Mouse (Mus musculus) testis, adult 2 months (tissue): Measurements from ENCODE around the gene Slc25a21.

Experiments used
- CTCF ChIP-seq: fragments of 200-500 bp; IDR thresholded peaks from 2 replicates; pipeline ENCODE4 v1.5.1; 2012; ENCODE audit warnings: low read depth, mild to moderate bottlenecking, inconsistent platforms, low read length, moderate library complexity; ENCODE audit not compliant: control insufficient read depth, insufficient read depth, insufficient replicate concordance
- POLR2A ChIP-seq: fragments of 200-500 bp; IDR thresholded peaks from 2 replicates; pipeline ENCODE4 v1.6.1; 2012; ENCODE audit warnings: low read depth, mild to moderate bottlenecking, inconsistent platforms, low read length, moderate library complexity; ENCODE audit not compliant: control insufficient read depth

DNA sequence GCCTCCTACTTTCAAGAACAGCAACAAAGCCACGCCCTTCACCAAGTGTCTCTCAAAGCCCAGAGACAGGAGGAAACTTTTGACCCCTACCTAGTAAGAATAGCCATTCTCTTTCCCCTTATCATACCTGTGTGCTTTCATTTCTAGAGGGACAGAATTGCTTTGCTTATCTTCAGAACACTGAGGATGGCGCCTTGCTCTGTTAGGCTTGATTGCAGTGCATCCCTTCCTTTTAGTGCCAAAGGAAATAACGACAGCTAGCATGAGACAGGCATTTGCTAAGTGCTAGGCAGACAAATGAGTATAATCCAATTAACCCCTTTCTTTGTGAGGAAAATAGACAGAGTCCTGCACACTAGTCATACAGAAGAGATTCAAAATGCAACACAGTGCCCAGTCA lies 34.4 kb downstream of the Slc25a21 start:
- no peak for TF ChIP-seq CTCF
- TF ChIP-seq POLR2A = no peak
